Mouse (Mus musculus): ENCODE data around the gene Phlpp2. TPM values are rescaled to one million over a fixed set of nuclear protein-coding genes. Genes with fewer than 3 reads are reported as not detected.

The Phlpp2 gene
- polyA plus RNA-seq, 1 experiment from 2014 or later = 3.1 TPM

GRCm38 (mm10) chr8:109957167-109958028, 89.1 kb downstream of the Phlpp2 start:
- Histone ChIP-seq H3K4me2 (replicated peaks; ENCODE audit: low read depth) (peak overlapping the region; percentile 48), H3K36me3 (ENCODE audit: control insufficient read depth, insufficient read depth) (peaks cover 6% of the 10 kb centered on the region; the same call in 1 of the 2 replicates), H3K27me3 (replicated peaks; ENCODE audit: control insufficient read depth, insufficient read depth, low read length) (no peaks in the 10 kb centered on the region; the same call in 1 of the 2 replicates), H3K9me3 (ENCODE audit: control insufficient read depth) (no peaks in the 10 kb centered on the region), H3K9ac (ENCODE audit: low read depth, low read length) (no peak overlapping the region), H3K4me1 (replicated peaks; ENCODE audit: control insufficient read depth, insufficient read depth, low read length) (no peaks in the 10 kb centered on the region; the same call in 1 of the 2 replicates), H3K4me3 (ENCODE audit: low read depth, low read length) (0 out of 2 replicates have a peak overlapping the region, but pooled peaks have one; percentile 3), H3K27ac (ENCODE audit: low read depth, low read length) (peak overlapping the region; percentile 54)
- peak; percentile 76 for ATAC-seq
- TF ChIP-seq CTCF (IDR thresholded peaks at IDR 0.05; ENCODE audit: low read depth) = peak; percentile 19
- WGBS = 11% methylated on average over 16 of the region's 16 CpGs

- WGBS = 24% methylated on average over 10 of the region's 12 CpGs
These were observed 89.8 kb downstream of the Phlpp2 start for GRCm38 (mm10) chr8:109958036-109958655.

GRCm38 (mm10) chr8:109959112-109959511, 90.8 kb downstream of the Phlpp2 start:
- Histone ChIP-seq H3K4me2 (replicated peaks; ENCODE audit: low read depth) (no peak overlapping the region), H3K27ac (ENCODE audit: low read depth, low read length) (no peak overlapping the region), H3K9me3 (ENCODE audit: control insufficient read depth) (no peaks in the 10 kb centered on the region), H3K9ac (ENCODE audit: low read depth, low read length) (no peak overlapping the region), H3K27me3 (replicated peaks; ENCODE audit: control insufficient read depth, insufficient read depth, low read length) (peaks cover 3% of the 10 kb centered on the region; the same call in 1 of the 2 replicates), H3K4me3 (ENCODE audit: low read depth, low read length) (no peak overlapping the region), H3K36me3 (ENCODE audit: control insufficient read depth, insufficient read depth) (peaks cover 3% of the 10 kb centered on the region; the same call in 1 of the 2 replicates), H3K4me1 (replicated peaks; ENCODE audit: control insufficient read depth, insufficient read depth, low read length) (no peaks in the 10 kb centered on the region; the same call in 1 of the 2 replicates)
- TF ChIP-seq CTCF (IDR thresholded peaks at IDR 0.05; ENCODE audit: low read depth) = no peak
- no peak for ATAC-seq
- WGBS = 84% methylated on average over 4 of the region's 4 CpGs

More at GRCm38 (mm10) chr8:109958036-109958655, 89.8 kb downstream of the Phlpp2 start:
- no peak for ATAC-seq
- Histone ChIP-seq H3K27ac (ENCODE audit: low read depth, low read length) (peak overlapping the region; percentile 54), H3K9me3 (ENCODE audit: control insufficient read depth) (no peaks in the 10 kb centered on the region), H3K4me2 (replicated peaks; ENCODE audit: low read depth) (no peak overlapping the region), H3K4me3 (ENCODE audit: low read depth, low read length) (no peak overlapping the region), H3K36me3 (ENCODE audit: control insufficient read depth, insufficient read depth) (peaks cover 6% of the 10 kb centered on the region; the same call in 1 of the 2 replicates), H3K9ac (ENCODE audit: low read depth, low read length) (no peak overlapping the region), H3K27me3 (replicated peaks; ENCODE audit: control insufficient read depth, insufficient read depth, low read length) (no peaks in the 10 kb centered on the region; the same call in 1 of the 2 replicates), H3K4me1 (replicated peaks; ENCODE audit: control insufficient read depth, insufficient read depth, low read length) (no peaks in the 10 kb centered on the region; the same call in 1 of the 2 replicates)
- no peak for TF ChIP-seq CTCF (IDR thresholded peaks at IDR 0.05; ENCODE audit: low read depth)

GRCm38 (mm10) chr8:109961693-109962367, 93.5 kb downstream of the Phlpp2 start, which contains the start of gene Marveld3:
Gene Marveld3 (minus strand): TSS chr8:109962203.
- H3K27ac ChIP-seq (ENCODE audit: low read depth, low read length) = peak within 1 kb of the TSS; percentile 78
- whole genome bisulfite sequencing = 2% methylated on average over 64 of the region's 64 CpGs

GRCm38 (mm10) chr8:109962896-109963295, 94.6 kb downstream of the Phlpp2 start:
- Histone ChIP-seq H3K4me1 (replicated peaks; ENCODE audit: control insufficient read depth, insufficient read depth, low read length) (no peaks in the 10 kb centered on the region), H3K9ac (ENCODE audit: low read depth, low read length) (no peak overlapping the region), H3K27ac (ENCODE audit: low read depth, low read length) (no peak overlapping the region), H3K4me2 (replicated peaks; ENCODE audit: low read depth) (no peak overlapping the region), H3K4me3 (ENCODE audit: low read depth, low read length) (no peak overlapping the region), H3K27me3 (replicated peaks; ENCODE audit: control insufficient read depth, insufficient read depth, low read length) (peaks cover 4% of the 10 kb centered on the region; the same call in 1 of the 2 replicates), H3K36me3 (ENCODE audit: control insufficient read depth, insufficient read depth) (no peaks in the 10 kb centered on the region), H3K9me3 (ENCODE audit: control insufficient read depth) (no peaks in the 10 kb centered on the region)
- ATAC-seq = no peak
- WGBS = 59% methylated on average over 9 of the region's 9 CpGs
- TF ChIP-seq CTCF (IDR thresholded peaks at IDR 0.05; ENCODE audit: low read depth) = no peak

More at GRCm38 (mm10) chr8:109961693-109962367, 93.5 kb downstream of the Phlpp2 start, which contains the start of gene Marveld3:
- Histone ChIP-seq H3K27me3 (replicated peaks; ENCODE audit: control insufficient read depth, insufficient read depth, low read length) (peaks cover 4% of the 10 kb centered on the region; the same call in 1 of the 2 replicates), H3K4me1 (replicated peaks; ENCODE audit: control insufficient read depth, insufficient read depth, low read length) (no peaks in the 10 kb centered on the region; the same call in 1 of the 2 replicates), H3K4me3 (ENCODE audit: low read depth, low read length) (peak within 1 kb of the TSS; percentile 60), H3K9ac (ENCODE audit: low read depth, low read length) (peak within 1 kb of the TSS; percentile 75), H3K36me3 (ENCODE audit: control insufficient read depth, insufficient read depth) (no peaks in the 10 kb centered on the region), H3K4me2 (replicated peaks; ENCODE audit: low read depth) (peak within 1 kb of the TSS; percentile 72), H3K9me3 (ENCODE audit: control insufficient read depth) (no peaks in the 10 kb centered on the region)
- peak; percentile 70 for ATAC-seq
- peak; percentile 95 for TF ChIP-seq CTCF (IDR thresholded peaks at IDR 0.05; ENCODE audit: low read depth)
